11 mouse cellular contexts compared by ENCODE assay signal in genomic region chr5:120136236-120136675, GRCm38 (mm10). TPM values are rescaled to one million over a fixed set of nuclear protein-coding genes. Genes with fewer than 3 reads are reported as not detected.
A peak's percentile ranks its signal among the peaks of the same experiment; 100 is the strongest.
DNase-seq lines count a peak whose midpoint lies in the region; ATAC-seq lines count a peak whose summit lies in the region.
"Had no signal": no experiment of that assay in that cellular context is flagged by ENCODE, and none has a peak within 500 bp of the region (broad histone marks: within the 10 kb centered on the region; RNA-seq: fewer than 3 reads in every experiment).

No protein-coding gene starts in this region.

- H3K9ac ChIP-seq in hindbrain, embryonic 12.5 days: peak overlapping the region; percentile 29; the same call in 1 of the 2 replicates

- H3K9me3 ChIP-seq in hindbrain, embryonic 12.5 days (replicated peaks): no peaks in the 10 kb centered on the region

- peak overlapping the region; percentile 58 for H3K27ac ChIP-seq in hindbrain, embryonic 12.5 days

- peak; percentile 39 for ATAC-seq in hindbrain, embryonic 12.5 days (ENCODE audit: low FRiP score)
- peak; percentile 76 for ATAC-seq in megakaryocyte progenitor cell, adult 5-6 weeks (replicated peaks; ENCODE audit: poor library complexity)
- ATAC-seq: inflammation-experienced regulatory T-cells, adult 6 months; lung, postnatal 0 days had no signal

- 24% methylated on average over 10 of the region's 10 CpGs for WGBS in hindbrain, embryonic 12.5 days

- H3K27me3 ChIP-seq in hindbrain, embryonic 12.5 days: no peaks in the 10 kb centered on the region

- no peak overlapping the region for H3K4me3 ChIP-seq in hindbrain, embryonic 12.5 days

- H3K4me1 ChIP-seq in hindbrain, embryonic 12.5 days: peaks cover 15% of the 10 kb centered on the region

- H3K4me2 ChIP-seq in hindbrain, embryonic 12.5 days (replicated peaks): no peak overlapping the region

- peaks cover 19% of the 10 kb centered on the region for H3K36me3 ChIP-seq in hindbrain, embryonic 12.5 days

- DNase-seq in spleen, adult 12 weeks (ENCODE audit: low spot score): peak; percentile 65
- DNase-seq in spleen, adult 18-20 months: no peak
- no peak for DNase-seq in T-cell, adult 2 months (ENCODE audit: low spot score)
- no peak for DNase-seq in ovary, postnatal 36 days (ENCODE audit: low spot score)
- no peak for DNase-seq in urinary bladder, adult 2 months (ENCODE audit: low spot score)
- DNase-seq: cerebellum, adult 2 months; thymus, postnatal 36 days had no signal

RNA-seq across cellular contexts. Expression of gene Rbm19, which starts 20.0 kb away (rescaled TPM):
- polyA plus RNA-seq in hindbrain, embryonic 12.5 days (2016; fragmentation: Nextera tagmentation; extraction: Ambion mirVana): 26.3 and 28.2 TPM in 2 replicates
- 9.6 and 14.1 TPM in 2 replicates for total RNA-seq in megakaryocyte progenitor cell, adult 5-6 weeks (2015)
- total RNA-seq in megakaryocyte progenitor cell, adult 5-6 weeks (2017): 17.6 and 19.1 TPM in 2 replicates
- polyA plus RNA-seq in urinary bladder, adult 2 months (2012; rRNA removed): 7.0 and 7.7 TPM in 2 replicates
